22 mouse cellular contexts compared by ENCODE assay signal in genomic region chr11:57194746-57195145, GRCm38 (mm10).
DNase-seq lines count a peak whose midpoint lies in the region; ATAC-seq and TF ChIP-seq lines count a peak whose summit lies in the region.
"Had no signal": no experiment of that assay in that cellular context is flagged by ENCODE, and none has a peak within 500 bp of the region (broad histone marks: within the 10 kb centered on the region; RNA-seq: fewer than 3 reads in every experiment).

No protein-coding gene starts in this region.

- WGBS in forebrain, postnatal 0 days, result 77% methylated on average over 5 of the region's 5 CpGs

- H3K4me3 ChIP-seq in left cerebral cortex, adult 2 months, result no peak overlapping the region
- no peak overlapping the region for H3K4me3 ChIP-seq in forebrain, postnatal 0 days (ENCODE audit: low read depth, low read length)
- H3K4me3 ChIP-seq: embryonic facial prominence, embryonic 13.5 days; forebrain, embryonic 10.5 days; heart, embryonic 13.5 days; hindbrain, embryonic 12.5 days had no signal

- no peak overlapping the region for H3K9ac ChIP-seq in forebrain, postnatal 0 days
- H3K9ac ChIP-seq: embryonic facial prominence, embryonic 13.5 days; heart, embryonic 13.5 days; hindbrain, embryonic 12.5 days had no signal

- H3K36me3 ChIP-seq in forebrain, postnatal 0 days (ENCODE audit: insufficient read depth), result peaks cover 6% of the 10 kb centered on the region; the same call in 1 of the 2 replicates
- H3K36me3 ChIP-seq: embryonic facial prominence, embryonic 13.5 days; forebrain, embryonic 10.5 days; G1E; heart, embryonic 13.5 days; hindbrain, embryonic 12.5 days had no signal

- H3K4me2 ChIP-seq in forebrain, postnatal 0 days (ENCODE audit: low read depth), result no peak overlapping the region
- H3K4me2 ChIP-seq: embryonic facial prominence, embryonic 13.5 days; heart, embryonic 13.5 days; hindbrain, embryonic 12.5 days had no signal

- no peaks in the 10 kb centered on the region for H3K9me3 ChIP-seq in forebrain, postnatal 0 days (ENCODE audit: low read length)
- H3K9me3 ChIP-seq: forebrain, embryonic 10.5 days had no signal

- H3K4me1 ChIP-seq in forebrain, postnatal 0 days (ENCODE audit: insufficient read depth), result no peaks in the 10 kb centered on the region
- H3K4me1 ChIP-seq: embryonic facial prominence, embryonic 13.5 days; heart, embryonic 13.5 days; hindbrain, embryonic 12.5 days had no signal

- no peaks in the 10 kb centered on the region for H3K27me3 ChIP-seq in forebrain, postnatal 0 days (ENCODE audit: insufficient read depth, low read length)
- H3K27me3 ChIP-seq: embryonic facial prominence, embryonic 13.5 days; heart, embryonic 13.5 days; hindbrain, embryonic 12.5 days had no signal

- no peak for TF ChIP-seq CTCF in left cerebral cortex, adult 2 months (IDR thresholded peaks at IDR 0.05)
- TF ChIP-seq CTCF in forebrain, postnatal 0 days (IDR thresholded peaks at IDR 0.05; ENCODE audit: low read depth), result no peak

- H3K27ac ChIP-seq in left cerebral cortex, adult 2 months, result peak overlapping the region; percentile 72
- no peak overlapping the region for H3K27ac ChIP-seq in forebrain, postnatal 0 days (ENCODE audit: low read depth, low read length)
- H3K27ac ChIP-seq: embryonic facial prominence, embryonic 13.5 days; forebrain, embryonic 10.5 days; heart, embryonic 13.5 days; hindbrain, embryonic 12.5 days had no signal

- intact Hi-C loops in left cerebral cortex, adult 2 months (cut with DNase I), result loop anchor here (5.0 to 10.0 kb wide), 2 partner anchors 118 to 180 kb away; partner anchors contain the start of gene Gria1
- intact Hi-C loops in gastrocnemius, postnatal 14 days (cut with DNase I; ENCODE audit: low total_unique reads), result no loop called here

- ATAC-seq in forebrain, postnatal 0 days, result no peak
- ATAC-seq: CD4-positive, CD25-positive, alpha-beta regulatory T cell, adult 4 months; forebrain, embryonic 14.5 days; hindbrain, embryonic 16.5 days; inflammation-experienced regulatory T-cells, adult 6 months had no signal

- DNase-seq in left cerebral cortex, adult 2 months (ENCODE audit: extremely low spot score in 1 of 2, low spot score in 2 of 2), result no peak
- DNase-seq in left cerebral cortex, adult 11 months (ENCODE audit: low spot score), result no peak
- peak; percentile 82 for DNase-seq in brain, adult 2 months (ENCODE audit: low read depth, low spot score)
- peak; percentile 10 for DNase-seq in fibroblast of lung, adult 2 months (ENCODE audit: low read depth)
- DNase-seq in gastrocnemius, postnatal 14 days, result no peak
- DNase-seq in forebrain, postnatal 0 days, result no peak
- DNase-seq: adrenal gland, postnatal 10 days; B cell, adult 2 months; cerebellum, adult 11-12 months; cerebellum, adult 9-10 months; cerebellum, postnatal 25 days; gastrocnemius, postnatal 25 days; heart, postnatal 4 days had no signal

Comparison
In these comparisons a context has a peak if more than half of its experiments do, and no peak if none do; other contexts are left out.
1. DNase-seq: peak in brain, adult 2 months (single experiment) and fibroblast of lung, adult 2 months (single experiment); none in left cerebral cortex, adult 2 months (0 of 2), left cerebral cortex, adult 11 months (single experiment), gastrocnemius, postnatal 14 days (single experiment) and forebrain, postnatal 0 days (single experiment).